Mouse (Mus musculus) lung, adult 2 months (tissue): Measurements from ENCODE around the gene Reep1. TPM values are rescaled to one million over a fixed set of nuclear protein-coding genes. Genes with fewer than 3 reads are reported as not detected.

ENCODE experiments used
- DNase-seq: peaks from one replicate; pipeline ENCODE4 v3.0.0; 2022
- H3K4me1 ChIP-seq: fragments of 200-500 bp; 2 replicates; pipeline ENCODE4 v1.6.1; 2011; ENCODE audit warnings: low read length; ENCODE audit not compliant: control insufficient read depth, insufficient read depth
- H3K4me3 ChIP-seq: fragments of 200-500 bp; replicated peaks from 2 replicates; pipeline ENCODE3; 2011; ENCODE audit warnings: low read depth, mild to moderate bottlenecking, control low read depth, low read length; ENCODE audit errors: extremely low read depth
- CTCF ChIP-seq: fragments of 200-500 bp; IDR thresholded peaks from 2 replicates; pipeline ENCODE4 v1.5.1; 2011; ENCODE audit warnings: mild to moderate bottlenecking, low read length, control low read depth; ENCODE audit not compliant: insufficient read depth
- POLR2A ChIP-seq: fragments of 200-500 bp; IDR thresholded peaks from 2 replicates; pipeline ENCODE4 v1.6.1; 2011; ENCODE audit warnings: low read depth, mild to moderate bottlenecking, control low read depth, low read length, borderline replicate concordance; ENCODE audit errors: extremely low read depth
- WGBS: fragments of 180-500 bp; shearing (Covaris S2); methylation state at CpG from one replicate; pipeline ENCODE4 v1.1.7; 2018; 5-methylcytosine and 5-hydroxymethylcytosine counted together
- polyA plus RNA-seq: library from polyadenylated mRNA; depleted of rRNA; stranded (reverse); fragments of >200 nt; gene quantifications from 2 replicates; pipeline ENCODE4 v1.2.3, GENCODE M21; 2012

The Reep1 gene
- polyA plus RNA-seq, 1 experiment, result 6.7 TPM

DNA sequence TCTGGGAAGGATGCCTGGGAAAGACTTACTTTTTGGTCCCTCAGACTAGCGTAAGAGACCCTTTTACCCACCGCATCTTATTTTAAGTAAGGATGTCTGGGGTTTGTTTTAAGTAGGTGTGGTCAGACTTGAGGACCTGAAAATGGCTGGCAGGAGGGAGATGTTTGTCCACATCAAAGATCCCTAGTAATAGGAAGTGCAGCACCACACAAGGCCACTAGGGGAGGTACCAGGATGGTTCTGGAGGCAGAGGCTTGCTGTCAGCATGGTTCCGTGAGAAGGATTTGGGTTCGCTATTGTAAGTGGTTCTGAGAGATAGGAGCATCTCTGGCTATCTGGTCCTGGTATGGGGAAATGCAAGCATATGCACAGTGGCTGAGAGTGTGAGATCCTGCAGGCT, 63.5 kb downstream of the Reep1 start:
- 94% methylated on average over 4 of the region's 4 CpGs for WGBS
- Histone ChIP-seq H3K4me1 (no peaks in the 10 kb centered on the region), H3K4me3 (no peak overlapping the region)
- TF ChIP-seq POLR2A (no peak), CTCF (no peak)
- no peak for DNase-seq

- no peak for TF ChIP-seq CTCF
- TF ChIP-seq POLR2A, result no peak
- Histone ChIP-seq H3K4me1 (no peaks in the 10 kb centered on the region), H3K4me3 (no peak overlapping the region)
- DNase-seq, result no peak
- 92% methylated on average over 4 of the region's 4 CpGs for WGBS
Measured at GRCm38 (mm10) chr6:71771282-71771681, 63.9 kb downstream of the Reep1 start.

DNA sequence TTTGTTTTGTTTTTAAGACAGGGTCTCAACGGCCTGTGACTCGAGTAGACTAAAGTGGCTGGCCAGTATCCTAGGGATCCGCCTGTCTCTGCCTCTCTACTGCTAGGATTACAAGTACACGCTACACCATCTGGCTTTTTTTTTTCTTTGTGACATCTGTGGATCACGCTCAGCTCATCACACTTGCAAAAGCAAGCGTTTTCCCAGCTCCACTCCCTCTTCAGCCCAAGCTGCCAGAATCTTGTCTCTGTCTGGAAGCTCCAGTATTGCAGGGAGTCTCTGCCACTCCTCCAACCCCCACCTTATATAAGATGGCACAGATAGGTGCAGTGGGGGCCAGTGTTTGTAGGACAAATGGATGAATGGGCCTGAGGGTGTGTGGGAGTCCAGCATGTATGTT, 64.8 kb downstream of the Reep1 start:
- 76% methylated on average over 6 of the region's 6 CpGs for WGBS
- Histone ChIP-seq H3K4me3 (no peak overlapping the region), H3K4me1 (no peaks in the 10 kb centered on the region)
- DNase-seq, result no peak
- no peak for TF ChIP-seq CTCF
- no peak for TF ChIP-seq POLR2A

DNA sequence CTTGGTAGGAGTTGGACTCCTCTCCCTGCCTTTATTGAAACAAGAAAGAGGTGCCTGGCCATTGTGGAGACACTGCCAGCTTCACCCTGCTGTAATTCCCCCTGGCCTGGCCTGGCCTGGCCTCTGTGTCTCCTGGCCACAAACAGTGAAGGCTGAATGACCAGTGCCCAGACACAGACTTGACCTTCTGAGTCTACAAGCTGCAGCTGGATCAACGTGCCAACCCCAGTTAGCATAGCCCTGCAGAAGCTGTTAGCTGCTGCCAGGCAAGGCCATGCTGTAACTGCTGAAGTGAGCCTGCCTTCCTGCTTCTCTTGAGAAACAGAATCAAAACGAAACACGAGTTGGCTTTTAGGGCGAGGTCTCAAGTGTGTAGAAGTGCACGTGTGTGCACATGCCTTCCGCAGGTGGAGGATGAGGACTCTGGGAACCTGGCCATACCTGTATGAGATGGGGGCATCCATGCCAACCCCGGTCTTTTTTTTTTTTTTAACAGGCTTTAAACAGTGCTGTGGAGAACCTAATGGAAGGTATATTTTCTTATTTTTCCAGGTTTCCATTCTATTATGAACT, 65.4 kb downstream of the Reep1 start:
- TF ChIP-seq CTCF (no peak), POLR2A (no peak)
- Histone ChIP-seq H3K4me1 (no peaks in the 10 kb centered on the region), H3K4me3 (no peak overlapping the region)
- WGBS, result 59% methylated on average over 7 of the region's 7 CpGs
- peak; percentile 10 for DNase-seq

GRCm38 (mm10) chr6:71778016-71778415, 70.7 kb downstream of the Reep1 start:
- no peak for DNase-seq
- TF ChIP-seq POLR2A, result no peak
- no peak for TF ChIP-seq CTCF
- no peaks in the 10 kb centered on the region for H3K4me1 ChIP-seq
- WGBS, result 81% methylated on average over 5 of the region's 5 CpGs
- H3K4me3 ChIP-seq, result no peak overlapping the region

DNA sequence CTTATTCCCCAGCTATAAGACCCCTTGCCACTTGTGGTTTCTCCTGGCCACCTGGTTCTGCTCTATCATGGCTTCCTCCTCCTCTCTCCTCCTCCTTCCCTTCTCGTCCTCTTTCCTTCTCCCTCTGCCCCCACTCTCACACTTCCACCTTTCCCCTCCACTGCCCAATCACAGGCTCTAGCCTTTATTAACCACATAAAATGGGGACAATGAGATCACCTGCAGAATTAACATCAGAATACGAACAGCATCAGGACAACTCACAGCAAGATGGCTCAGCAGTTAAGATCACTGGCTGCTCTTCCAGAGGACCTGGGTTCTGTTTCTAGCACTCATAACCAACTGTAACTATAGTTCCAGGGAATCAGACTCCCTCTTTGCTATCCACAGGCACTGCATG, 72.5 kb downstream of the Reep1 start:
- no peak for DNase-seq
- no peak overlapping the region for H3K4me3 ChIP-seq
- 84% methylated on average over 2 of the region's 2 CpGs for WGBS
- no peaks in the 10 kb centered on the region for H3K4me1 ChIP-seq
- no peak for TF ChIP-seq CTCF

- Histone ChIP-seq H3K4me3 (no peak overlapping the region), H3K4me1 (no peaks in the 10 kb centered on the region)
- no peak for TF ChIP-seq POLR2A
- TF ChIP-seq CTCF, result no peak
- DNase-seq, result no peak
- WGBS, result 68% methylated on average over 7 of the region's 7 CpGs
Measured at GRCm38 (mm10) chr6:71780431-71780830, 73.1 kb downstream of the Reep1 start.

- WGBS, result 83% methylated on average over 5 of the region's 5 CpGs
- H3K4me3 ChIP-seq, result no peak overlapping the region
- H3K4me1 ChIP-seq, result no peaks in the 10 kb centered on the region
- no peak for DNase-seq
- TF ChIP-seq CTCF, result no peak
- TF ChIP-seq POLR2A, result no peak
Measured at GRCm38 (mm10) chr6:71783165-71783564, 75.8 kb downstream of the Reep1 start.

GRCm38 (mm10) chr6:71788348-71788747, 81.0 kb downstream of the Reep1 start:
- peaks cover 3% of the 10 kb centered on the region; the same call in 1 of the 2 replicates for H3K4me1 ChIP-seq
- no peak overlapping the region for H3K4me3 ChIP-seq
- 60% methylated on average over 9 of the region's 9 CpGs for WGBS
- DNase-seq, result no peak
- no peak for TF ChIP-seq CTCF
- no peak for TF ChIP-seq POLR2A

- H3K4me3 ChIP-seq, result no peak overlapping the region
- 80% methylated on average over 6 of the region's 6 CpGs for WGBS
- TF ChIP-seq POLR2A (no peak), CTCF (no peak)
- DNase-seq, result no peak
- H3K4me1 ChIP-seq, result peaks cover 3% of the 10 kb centered on the region; the same call in 1 of the 2 replicates
Measured at GRCm38 (mm10) chr6:71791771-71792170, 84.4 kb downstream of the Reep1 start.

GRCm38 (mm10) chr6:71799391-71799790, 92.0 kb downstream of the Reep1 start:
- no peaks in the 10 kb centered on the region for H3K4me1 ChIP-seq
- DNase-seq, result no peak
- no peak for TF ChIP-seq CTCF
- no peak for TF ChIP-seq POLR2A
- H3K4me3 ChIP-seq, result no peak overlapping the region
- 43% methylated on average over 3 of the region's 3 CpGs for WGBS
